Mouse (Mus musculus) heart, adult 2 months (tissue): ENCODE data around the gene Gtpbp4.
"Not testable (repeated sequence)": the region's sequence is repeated elsewhere in the genome, so short reads cannot be mapped to it uniquely, and the experiment has no call there.

ENCODE experiments used
- CTCF ChIP-seq: fragments of 200-600 bp; IDR thresholded peaks from 2 replicates; pipeline ENCODE4 v1.8.1; 2022; ENCODE audit warnings: antibody characterized with exemption, mild to moderate bottlenecking, moderate library complexity
- POLR2A ChIP-seq: fragments of 200-500 bp; IDR thresholded peaks from 2 replicates; pipeline ENCODE4 v1.6.1; 2011; ENCODE audit warnings: mild to moderate bottlenecking, low read depth, low read length, control low read depth; ENCODE audit not compliant: insufficient read depth

DNA sequence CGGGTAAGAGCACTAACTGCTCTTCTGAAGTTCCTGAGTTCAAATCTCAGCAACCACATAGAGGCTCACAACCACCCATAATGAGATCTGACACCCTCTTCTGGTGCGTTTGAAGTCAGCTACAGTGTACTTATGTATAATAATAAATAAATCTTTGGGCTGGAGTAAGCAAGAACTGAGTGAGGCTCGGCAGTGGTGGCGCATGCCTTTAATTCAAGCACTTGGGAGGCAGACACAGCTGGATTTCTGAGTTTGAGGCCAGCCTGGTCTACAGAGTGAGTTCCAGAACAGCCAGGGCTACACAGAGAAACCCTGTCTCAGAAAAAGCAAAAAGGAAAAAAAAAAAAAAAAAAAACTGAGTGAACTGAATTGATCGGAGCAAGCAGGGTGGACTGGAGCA is 1.3 kb upstream of the Gtpbp4 start:
- TF ChIP-seq POLR2A, CTCF: not testable (repeated sequence)
